Mouse (Mus musculus) heart, postnatal 0 days (tissue): ENCODE measurements around the gene Tnfrsf23.

Experiments
- CTCF ChIP-seq: IDR thresholded peaks from 2 replicates; pipeline ENCODE4 v1.5.1; 2016; ENCODE audit warnings: antibody characterized with exemption, control low read depth, low read depth
- EP300 ChIP-seq: IDR thresholded peaks from 2 replicates; pipeline ENCODE4 v1.6.1; 2016; ENCODE audit warnings: antibody characterized with exemption, low read depth

GRCm38 (mm10) chr7:143712023-143712422, 26.4 kb upstream of the Tnfrsf23 start:
- TF ChIP-seq CTCF, result no peak
- no peak for TF ChIP-seq EP300
